Mouse (Mus musculus): ENCODE results near the gene Ankrd16.

- TF ChIP-seq CTCF (IDR thresholded peaks at IDR 0.05; ENCODE audit: borderline replicate concordance, insufficient read depth, low read length) (no peak), POLR2A (IDR thresholded peaks at IDR 0.05; ENCODE audit: low read depth, low read length) (no peak)
Measured at GRCm38 (mm10) chr2:11801299-11801930, 23.7 kb downstream of the Ankrd16 start.

All from embryonic fibroblast, embryonic 13.5 days (primary cell).